Mouse (Mus musculus) erythroblast, embryonic 14.5 days (primary cell): ENCODE measurements around the gene Lcn11. TPM values are rescaled to one million over a fixed set of nuclear protein-coding genes. Genes with fewer than 3 reads are reported as not detected.
"Not testable (repeated sequence)": the region's sequence is repeated elsewhere in the genome, so short reads cannot be mapped to it uniquely, and the experiment has no call there.

Experiments used
- H3K27me3 ChIP-seq: 2 replicates; pipeline ENCODE4 v1.6.1; 2012; ENCODE audit warnings: inconsistent platforms; ENCODE audit not compliant: control insufficient read depth
- H3K36me3 ChIP-seq: 2 replicates; pipeline ENCODE4 v1.6.1; 2012; ENCODE audit warnings: mild to moderate bottlenecking, inconsistent platforms; ENCODE audit not compliant: control insufficient read depth
- H3K4me1 ChIP-seq: 2 replicates; pipeline ENCODE4 v1.6.1; 2012; ENCODE audit warnings: inconsistent platforms; ENCODE audit not compliant: control insufficient read depth
- H3K4me3 ChIP-seq: replicated peaks from 2 replicates; pipeline ENCODE3; 2012; ENCODE audit warnings: moderate library complexity, mild to moderate bottlenecking, inconsistent platforms
- H3K9me3 ChIP-seq: 2 replicates; pipeline ENCODE4 v1.6.1; 2012; ENCODE audit warnings: low read length, inconsistent platforms, mixed read lengths; ENCODE audit not compliant: control insufficient read depth
- GATA1 ChIP-seq: IDR thresholded peaks from 2 replicates; pipeline ENCODE4 v1.6.1; 2012; ENCODE audit warnings: low read length, inconsistent platforms, mixed read lengths
- TAL1 ChIP-seq: IDR thresholded peaks from 3 replicates; pipeline ENCODE4 v1.6.1; 2012; ENCODE audit warnings: low read length, inconsistent platforms, mixed read lengths
- polyA plus RNA-seq: library from polyadenylated mRNA; stranded (reverse); fragments of >175 nt; gene quantifications from 2 replicates; pipeline ENCODE4 v1.2.3, GENCODE M21; 2012

Gene Lcn11
- polyA plus RNA-seq: not detected in 2 replicates

DNA sequence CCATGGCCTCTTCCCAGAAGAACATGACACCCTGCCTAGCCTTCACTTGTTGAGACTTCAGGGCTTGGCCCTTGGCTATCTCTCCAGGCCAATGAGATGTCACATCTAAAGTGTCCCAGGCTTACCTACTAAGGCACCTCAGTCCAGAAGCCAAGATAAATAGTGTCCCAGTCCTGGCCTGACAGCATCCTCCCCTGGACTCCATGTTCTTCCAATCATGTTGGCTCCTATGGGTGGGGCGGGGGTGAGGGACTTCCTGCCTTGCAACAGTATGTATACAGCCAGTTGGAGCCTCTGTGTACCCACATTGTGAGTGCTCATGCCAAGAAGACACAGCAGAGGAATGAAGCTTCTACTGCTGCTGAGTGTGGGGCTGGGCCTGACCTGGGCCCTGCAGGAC lies at the start of gene Lcn11:
Gene Lcn11, plus strand, starts transcription at position 301 of the 400 bp plus-strand sequence.
- Histone ChIP-seq H3K27me3 (no peaks in the 10 kb centered on the region), H3K4me1 (no peaks in the 10 kb centered on the region), H3K36me3 (no peaks in the 10 kb centered on the region), H3K4me3 (no peak within 1 kb of the TSS), H3K9me3 (no peaks in the 10 kb centered on the region)
- TF ChIP-seq GATA1 (no peak), TAL1 (no peak)

DNA sequence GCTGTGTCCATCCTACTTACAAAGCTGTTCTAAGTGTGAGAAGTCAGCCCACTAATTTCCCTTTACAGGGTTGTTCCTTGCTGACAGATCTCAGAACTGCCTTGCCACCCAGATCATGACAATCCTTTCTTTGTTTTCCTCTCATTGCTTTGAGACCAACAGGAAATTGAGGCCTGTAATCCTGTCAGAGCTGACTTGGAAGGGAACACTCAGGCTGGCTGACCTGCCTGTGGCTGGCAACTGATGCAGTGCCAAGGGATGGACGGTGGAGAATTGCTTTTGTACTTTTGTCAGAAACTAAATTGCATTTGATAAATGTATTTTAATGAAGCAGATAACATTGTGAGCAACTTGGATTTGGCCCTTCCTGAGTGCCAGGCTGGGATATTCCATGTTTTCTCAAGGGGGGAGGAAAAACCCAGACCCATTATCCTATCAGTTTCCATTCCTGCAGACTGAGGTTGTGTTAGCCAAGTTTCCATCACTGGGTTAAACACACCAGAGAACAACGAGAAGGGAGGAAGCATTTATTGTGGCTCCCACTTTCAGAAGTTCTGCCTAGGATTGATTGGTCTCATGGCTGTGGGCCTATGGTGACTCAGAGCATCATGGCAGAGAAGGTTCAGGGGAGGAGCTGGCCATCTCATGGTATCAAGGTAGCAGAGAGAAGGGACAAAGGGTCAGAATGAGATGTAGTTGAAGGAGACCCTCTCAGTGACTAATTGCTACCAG lies 43.5 kb upstream of the Lcn11 start:
- H3K36me3 ChIP-seq: no peaks in the 10 kb centered on the region
- no peak for TF ChIP-seq GATA1
- no peak for TF ChIP-seq TAL1
- peaks cover 3% of the 10 kb centered on the region; the same call in 1 of the 2 replicates for H3K9me3 ChIP-seq
- H3K4me3 ChIP-seq: no peak overlapping the region
- no peaks in the 10 kb centered on the region for H3K27me3 ChIP-seq
- H3K4me1 ChIP-seq: no peaks in the 10 kb centered on the region

DNA sequence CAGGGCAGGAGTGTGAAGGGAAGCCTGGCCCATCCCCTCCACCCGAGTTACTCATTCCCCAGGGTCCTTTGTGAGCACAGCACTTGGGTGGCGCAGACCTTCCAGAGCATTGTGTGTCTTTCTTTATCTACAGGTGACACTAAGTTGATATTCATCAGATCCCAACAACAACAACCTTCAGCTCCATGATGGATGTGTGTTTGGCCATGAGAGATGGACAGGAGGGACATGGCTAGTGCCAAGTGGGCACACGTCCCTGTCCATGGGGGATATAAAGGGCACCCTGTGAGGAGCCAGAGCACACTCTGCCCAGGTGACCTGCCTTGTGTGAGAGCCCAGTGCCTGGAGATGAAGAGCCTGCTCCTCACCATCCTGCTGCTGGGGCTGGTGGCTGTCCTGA lies 40.1 kb upstream of the Lcn11 start, which contains the start of gene Obp2b:
Gene Obp2b, plus strand, starts transcription at position 301 of the 400 bp plus-strand sequence.
- H3K27me3 ChIP-seq, H3K36me3 ChIP-seq: not testable (repeated sequence)

DNA sequence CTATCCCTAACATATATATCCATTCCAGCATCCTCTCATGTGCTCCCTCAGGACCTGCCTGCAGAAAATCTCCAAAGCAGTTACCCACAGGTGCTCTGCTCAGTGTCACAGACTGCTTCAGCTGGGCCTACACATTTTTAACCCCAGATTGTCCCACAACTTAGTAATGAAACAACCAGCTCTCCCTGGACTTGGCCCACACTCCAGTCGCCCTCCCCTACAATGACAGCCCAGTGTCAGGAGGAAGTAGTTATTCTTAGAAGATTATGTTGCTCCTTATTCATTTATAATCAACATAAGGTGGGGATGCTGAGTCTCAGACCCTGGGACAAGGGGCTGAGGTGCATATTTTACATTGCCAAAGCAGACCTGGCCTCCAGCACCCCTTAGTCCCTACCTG lies 35.1 kb upstream of the Lcn11 start:
- no peaks in the 10 kb centered on the region for H3K4me1 ChIP-seq
- H3K36me3 ChIP-seq: no peaks in the 10 kb centered on the region
- no peaks in the 10 kb centered on the region for H3K27me3 ChIP-seq
- no peak overlapping the region for H3K4me3 ChIP-seq
- TF ChIP-seq TAL1: no peak
- no peak for TF ChIP-seq GATA1
- H3K9me3 ChIP-seq: peaks cover 25% of the 10 kb centered on the region

More for the DNA sequence above, 40.1 kb upstream of the Lcn11 start, which contains the start of gene Obp2b:
- peaks cover 14% of the 10 kb centered on the region for H3K9me3 ChIP-seq
- H3K4me1 ChIP-seq, H3K4me3 ChIP-seq: not testable (repeated sequence)

DNA sequence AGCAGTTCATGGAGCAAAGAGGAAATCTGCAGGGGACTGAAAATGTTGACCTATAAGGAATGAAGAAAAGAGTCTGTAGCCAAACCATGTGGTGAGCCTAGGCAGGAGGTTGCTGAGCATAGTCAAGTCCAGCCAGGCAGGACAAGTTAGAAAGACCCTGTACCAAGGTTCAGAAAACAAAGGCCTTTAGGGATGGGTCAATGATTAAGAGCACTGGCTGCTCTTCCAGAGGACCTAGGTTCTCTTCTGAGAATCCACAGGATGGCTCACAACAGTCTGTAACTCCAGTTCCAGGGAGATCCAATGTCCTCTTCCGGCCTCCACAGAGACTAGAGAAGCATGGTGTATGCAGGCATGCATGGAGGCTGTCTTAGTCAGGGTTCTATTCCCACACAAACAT lies 22.6 kb upstream of the Lcn11 start:
- TF ChIP-seq GATA1 (no peak), TAL1 (no peak)
- Histone ChIP-seq H3K27me3 (no peaks in the 10 kb centered on the region), H3K9me3 (0 out of 2 replicates have a peak, but pooled peaks cover 2% of the 10 kb centered on the region), H3K36me3 (no peaks in the 10 kb centered on the region), H3K4me3 (no peak overlapping the region), H3K4me1 (no peaks in the 10 kb centered on the region)

DNA sequence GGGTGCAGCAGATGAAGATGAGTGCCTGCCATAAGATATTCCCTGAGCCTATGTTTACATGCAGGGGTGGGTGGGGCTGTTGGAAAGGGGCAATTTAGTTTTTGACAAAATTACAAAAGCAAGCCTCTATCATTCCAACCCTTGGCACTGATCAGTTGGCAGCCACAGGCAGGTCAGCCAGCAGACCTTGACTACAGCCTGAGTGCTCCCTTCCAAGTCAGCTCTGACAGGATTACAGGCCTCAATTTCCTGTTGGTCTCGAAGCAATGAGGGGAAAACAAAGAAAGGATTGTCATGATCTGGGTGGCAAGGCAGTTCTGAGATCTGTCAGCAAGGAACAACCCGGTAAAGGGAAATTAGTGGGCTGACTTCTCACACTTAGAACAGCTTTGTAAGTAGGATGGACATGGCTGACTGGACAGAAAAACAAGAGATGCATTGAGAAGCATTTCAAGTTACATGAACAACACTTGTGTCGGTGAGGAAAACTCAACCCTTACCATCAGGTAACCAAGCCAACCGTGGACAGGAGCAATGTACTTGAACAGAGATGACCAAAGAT lies 18.7 kb upstream of the Lcn11 start:
- H3K27me3 ChIP-seq: no peaks in the 10 kb centered on the region
- H3K4me3 ChIP-seq: no peak overlapping the region
- H3K4me1 ChIP-seq: no peaks in the 10 kb centered on the region
- 0 out of 2 replicates have a peak, but pooled peaks cover 2% of the 10 kb centered on the region for H3K9me3 ChIP-seq
- H3K36me3 ChIP-seq: no peaks in the 10 kb centered on the region
- no peak for TF ChIP-seq TAL1
- no peak for TF ChIP-seq GATA1

DNA sequence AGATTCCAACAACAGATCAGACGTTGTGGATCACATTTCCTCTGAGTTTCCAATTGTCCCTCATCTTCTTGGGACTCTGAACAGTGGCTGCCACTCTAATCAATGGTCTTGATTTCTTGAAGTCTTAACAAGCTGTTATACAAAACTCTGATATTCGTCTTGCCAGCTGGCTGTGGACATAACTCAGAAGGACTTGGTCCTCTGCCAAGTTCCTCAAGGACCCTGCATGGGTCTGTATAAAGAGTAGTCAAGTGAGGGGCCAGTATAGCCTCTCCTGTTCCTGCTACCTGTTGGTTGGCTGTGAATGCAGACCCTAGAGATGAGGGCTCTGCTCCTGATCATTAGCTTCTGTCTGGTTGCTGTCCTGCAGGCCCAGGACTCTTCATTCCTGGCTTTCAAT lies 11.5 kb upstream of the Lcn11 start, which contains the start of gene Lcn3:
Gene Lcn3, plus strand, starts transcription at position 301 of the 400 bp plus-strand sequence.
- Histone ChIP-seq H3K36me3 (no peaks in the 10 kb centered on the region), H3K27me3 (no peaks in the 10 kb centered on the region), H3K9me3 (no peaks in the 10 kb centered on the region), H3K4me3 (no peak within 1 kb of the TSS), H3K4me1 (no peaks in the 10 kb centered on the region)
- no peak for TF ChIP-seq TAL1

DNA sequence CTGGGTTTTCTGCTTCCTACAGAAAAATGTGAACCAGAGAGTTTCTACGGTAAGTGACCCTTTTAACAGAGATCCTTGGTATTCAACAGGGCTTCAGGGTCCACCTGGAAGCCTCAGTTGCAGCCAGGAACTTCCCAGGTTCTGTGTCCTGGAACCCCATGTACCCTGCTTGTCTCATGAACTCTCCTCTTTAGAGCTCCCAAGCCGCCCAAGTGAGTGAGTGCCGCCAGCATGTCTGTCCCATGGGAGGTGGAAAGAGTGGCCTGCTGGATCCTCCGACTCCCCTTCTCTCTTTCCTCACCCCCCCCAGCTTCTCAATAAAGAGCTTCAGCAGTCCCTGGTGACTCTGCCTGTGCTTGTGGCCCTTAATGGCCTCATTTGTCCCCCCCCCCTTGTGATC lies 9.1 kb upstream of the Lcn11 start:
- no peaks in the 10 kb centered on the region for H3K27me3 ChIP-seq
- H3K9me3 ChIP-seq: no peaks in the 10 kb centered on the region
- H3K4me1 ChIP-seq: no peaks in the 10 kb centered on the region
- H3K36me3 ChIP-seq: no peaks in the 10 kb centered on the region
- TF ChIP-seq TAL1 (no peak), GATA1 (no peak)
- H3K4me3 ChIP-seq: no peak overlapping the region

DNA sequence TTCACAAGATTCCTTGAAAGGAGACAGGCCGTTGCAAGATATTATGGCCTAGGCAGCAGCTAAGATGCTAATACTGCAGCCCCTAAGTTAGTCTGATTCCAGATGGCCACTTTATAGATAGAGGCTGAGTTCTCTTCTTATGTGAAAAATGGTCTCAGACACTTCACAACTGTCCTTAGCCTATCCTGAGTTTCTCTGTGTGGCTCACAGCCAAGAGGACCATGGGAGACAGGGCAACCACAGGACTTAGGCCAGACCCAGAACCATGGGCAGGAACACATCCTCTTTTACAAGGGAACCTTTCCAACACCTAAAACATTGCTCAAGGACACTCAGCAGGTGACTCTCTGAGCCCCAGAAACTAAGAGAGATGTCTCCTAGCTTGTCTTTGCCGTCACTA lies 3.3 kb upstream of the Lcn11 start:
- H3K36me3 ChIP-seq: no peaks in the 10 kb centered on the region
- no peaks in the 10 kb centered on the region for H3K27me3 ChIP-seq
- no peak overlapping the region for H3K4me3 ChIP-seq
- no peak for TF ChIP-seq GATA1
- no peak for TF ChIP-seq TAL1
- H3K4me1 ChIP-seq: no peaks in the 10 kb centered on the region
- H3K9me3 ChIP-seq: no peaks in the 10 kb centered on the region
